Mouse (Mus musculus) lung, embryonic 14.5 days (tissue): Measurements from ENCODE around the gene Dgkq. TPM values are rescaled to one million over a fixed set of nuclear protein-coding genes. Genes with fewer than 3 reads are reported as not detected.

Source experiments
- ATAC-seq: fragments of 200-750 bp; cut with Nextera tagmentation; 2 replicates; pipeline ENCODE4 v1.8.0; 2017; ENCODE audit warnings: mild to moderate bottlenecking, moderate TSS enrichment, moderate library complexity; ENCODE audit not compliant: insufficient read depth
- DNase-seq: peaks from one replicate; pipeline ENCODE4 v3.0.0-alpha.2; 2015
- H3K27ac ChIP-seq: fragments of 300-500 bp; sonication (generic); 2 replicates; pipeline ENCODE4 v1.5.1; 2014; ENCODE audit warnings: low read depth, mild to moderate bottlenecking, moderate library complexity
- H3K27me3 ChIP-seq: fragments of 300-500 bp; sonication (generic); 2 replicates; pipeline ENCODE4 v1.6.1; 2014; ENCODE audit warnings: low read length, control low read depth; ENCODE audit not compliant: insufficient read depth
- H3K36me3 ChIP-seq: fragments of 300-500 bp; sonication (generic); 2 replicates; pipeline ENCODE4 v1.6.1; 2014; ENCODE audit warnings: control low read depth; ENCODE audit not compliant: insufficient read depth
- H3K4me1 ChIP-seq: fragments of 300-500 bp; sonication (generic); 2 replicates; pipeline ENCODE4 v1.6.1; 2014; ENCODE audit warnings: antibody characterized with exemption, control low read depth; ENCODE audit not compliant: insufficient read depth
- H3K4me2 ChIP-seq: fragments of 300-500 bp; sonication (generic); 2 replicates; pipeline ENCODE4 v1.6.1; 2014; ENCODE audit warnings: mild to moderate bottlenecking
- H3K4me3 ChIP-seq: fragments of 300-500 bp; sonication (generic); 2 replicates; pipeline ENCODE4 v1.5.1; 2014; ENCODE audit warnings: low read depth, low read length
- H3K9ac ChIP-seq: fragments of 300-500 bp; sonication (generic); 2 replicates; pipeline ENCODE4 v1.6.1; 2014
- H3K9me3 ChIP-seq: fragments of 300-500 bp; sonication (generic); 2 replicates; pipeline ENCODE4 v1.6.1; 2016; ENCODE audit warnings: low read depth, low read length, control low read depth
- CTCF ChIP-seq: IDR thresholded peaks from 2 replicates; pipeline ENCODE4 v1.5.1; 2016; ENCODE audit warnings: antibody characterized with exemption, low read depth
- WGBS: fragments of 180-500 bp; shearing (Covaris S2); extraction: QIAGEN DNeasy Blood & Tissue Kit; methylation state at CpG from one replicate; pipeline ENCODE4 v1.1.7; 2014; 5-methylcytosine and 5-hydroxymethylcytosine counted together
- polyA plus RNA-seq: library from polyadenylated mRNA; unstranded; fragments of >200 nt; fragmentation: Nextera tagmentation; extraction: Ambion mirVana; gene quantifications from 2 replicates; pipeline ENCODE4 v1.2.1, GENCODE M21; 2014

The Dgkq gene
- polyA plus RNA-seq, 1 experiment from 2014 or later, result 12.1 TPM

- H3K4me2 ChIP-seq, result no peak overlapping the region
- H3K4me3 ChIP-seq, result no peak overlapping the region
- DNase-seq (no peak), ATAC-seq (no peak)
- H3K4me1 ChIP-seq, result no peaks in the 10 kb centered on the region
- TF ChIP-seq CTCF, result no peak
- 89% methylated on average over 15 of the region's 15 CpGs for whole genome bisulfite sequencing
- no peak overlapping the region for H3K27ac ChIP-seq
- no peaks in the 10 kb centered on the region for H3K27me3 ChIP-seq
- no peak overlapping the region for H3K9ac ChIP-seq
- H3K9me3 ChIP-seq, result no peaks in the 10 kb centered on the region
- peaks cover 65% of the 10 kb centered on the region for H3K36me3 ChIP-seq
Observed at GRCm38 (mm10) chr5:108655891-108656650, 13.4 kb downstream of the Dgkq start.

GRCm38 (mm10) chr5:108655381-108655780 lies 14.1 kb downstream of the Dgkq start:
- ATAC-seq, result no peak
- no peak for DNase-seq
- 92% methylated on average over 9 of the region's 9 CpGs for WGBS
- Histone ChIP-seq H3K4me3 (no peak overlapping the region), H3K4me2 (no peak overlapping the region), H3K27me3 (no peaks in the 10 kb centered on the region), H3K36me3 (peaks cover 72% of the 10 kb centered on the region), H3K9me3 (no peaks in the 10 kb centered on the region), H3K27ac (no peak overlapping the region), H3K9ac (no peak overlapping the region), H3K4me1 (no peaks in the 10 kb centered on the region)
- TF ChIP-seq CTCF, result no peak

GRCm38 (mm10) chr5:108654444-108654990 lies 15.0 kb downstream of the Dgkq start:
- Histone ChIP-seq H3K27ac (no peak overlapping the region), H3K4me3 (no peak overlapping the region), H3K4me1 (no peaks in the 10 kb centered on the region), H3K9ac (no peak overlapping the region), H3K36me3 (peaks cover 80% of the 10 kb centered on the region), H3K9me3 (no peaks in the 10 kb centered on the region), H3K4me2 (no peak overlapping the region), H3K27me3 (no peaks in the 10 kb centered on the region)
- DNase-seq (no peak), ATAC-seq (no peak)
- 92% methylated on average over 10 of the region's 10 CpGs for WGBS
- TF ChIP-seq CTCF, result no peak

- Histone ChIP-seq H3K4me2 (no peak overlapping the region), H3K27me3 (no peaks in the 10 kb centered on the region), H3K36me3 (peaks cover 91% of the 10 kb centered on the region), H3K27ac (no peak overlapping the region), H3K9me3 (no peaks in the 10 kb centered on the region), H3K9ac (no peak overlapping the region), H3K4me1 (no peaks in the 10 kb centered on the region), H3K4me3 (no peak overlapping the region)
- DNase-seq (no peak), ATAC-seq (no peak)
- 87% methylated on average over 6 of the region's 6 CpGs for WGBS
- no peak for TF ChIP-seq CTCF
Observed at GRCm38 (mm10) chr5:108653341-108653740, 16.1 kb downstream of the Dgkq start.

- H3K36me3 ChIP-seq, result peaks cover 87% of the 10 kb centered on the region
- no peaks in the 10 kb centered on the region for H3K27me3 ChIP-seq
- ATAC-seq, result peak; percentile 47; the same call in 1 of the 2 replicates
Observed at GRCm38 (mm10) chr5:108651823-108652222, 17.6 kb downstream of the Dgkq start.

GRCm38 (mm10) chr5:108651136-108651720 lies 18.2 kb downstream of the Dgkq start:
- Histone ChIP-seq H3K27me3 (no peaks in the 10 kb centered on the region), H3K9ac (no peak overlapping the region), H3K4me1 (no peaks in the 10 kb centered on the region), H3K4me2 (no peak overlapping the region), H3K27ac (no peak overlapping the region), H3K9me3 (no peaks in the 10 kb centered on the region), H3K4me3 (no peak overlapping the region), H3K36me3 (peaks cover 88% of the 10 kb centered on the region)
- ATAC-seq, result no peak
- DNase-seq, result no peak
- no peak for TF ChIP-seq CTCF
- WGBS, result 75% methylated on average over 5 of the region's 5 CpGs

More at GRCm38 (mm10) chr5:108651823-108652222, 17.6 kb downstream of the Dgkq start:
- TF ChIP-seq CTCF, result peak; percentile 76
- Histone ChIP-seq H3K9ac (no peak overlapping the region), H3K9me3 (no peaks in the 10 kb centered on the region), H3K4me2 (no peak overlapping the region), H3K4me3 (no peak overlapping the region), H3K4me1 (no peaks in the 10 kb centered on the region), H3K27ac (no peak overlapping the region)
- DNase-seq, result peak; percentile 81
- WGBS, result 39% methylated on average over 1 of the region's 1 CpGs

GRCm38 (mm10) chr5:108650341-108650740 lies 19.1 kb downstream of the Dgkq start:
- H3K27me3 ChIP-seq, result no peaks in the 10 kb centered on the region
- no peak overlapping the region for H3K9ac ChIP-seq
- no peak overlapping the region for H3K4me2 ChIP-seq
- peaks cover 87% of the 10 kb centered on the region for H3K36me3 ChIP-seq
- ATAC-seq, result no peak
- no peak for TF ChIP-seq CTCF
- no peak for DNase-seq
- WGBS, result 92% methylated on average over 7 of the region's 7 CpGs
- no peaks in the 10 kb centered on the region for H3K9me3 ChIP-seq
- H3K27ac ChIP-seq, result no peak overlapping the region
- no peak overlapping the region for H3K4me3 ChIP-seq
- no peaks in the 10 kb centered on the region for H3K4me1 ChIP-seq
